Mouse (Mus musculus): ENCODE data around the gene Aatk.

DNA sequence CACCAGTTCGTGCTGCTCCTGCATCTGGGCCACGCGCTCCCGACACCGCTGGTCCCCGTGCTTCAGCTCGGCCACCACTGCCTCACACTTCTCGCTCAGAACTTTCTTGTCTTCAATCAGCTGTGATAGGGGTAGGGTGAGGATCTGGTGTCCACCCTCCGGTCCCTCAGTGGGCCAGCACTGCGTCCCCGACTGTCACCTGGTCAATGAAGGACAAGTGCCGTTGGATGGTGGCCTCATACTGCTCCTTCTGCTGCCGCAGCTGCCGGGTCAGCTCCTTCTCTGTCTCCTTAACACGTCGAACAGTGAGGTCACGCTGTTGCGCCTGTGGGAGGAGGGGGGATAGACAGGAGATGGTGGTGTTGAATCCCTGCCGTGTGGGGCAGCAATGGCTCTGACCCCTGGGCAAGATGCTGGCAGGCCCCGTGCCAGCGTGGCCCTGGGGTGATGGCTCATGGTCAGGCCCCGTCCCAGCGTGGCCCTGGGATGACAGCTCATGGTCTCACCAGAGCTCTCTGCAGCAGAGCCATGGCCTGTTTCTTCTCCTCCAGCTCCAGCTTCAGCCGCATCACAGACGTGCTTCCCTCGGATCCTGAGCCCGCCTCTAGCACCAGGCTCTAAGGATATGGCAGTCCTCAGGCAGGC lies 23.4 kb upstream of the Aatk start:
- TF ChIP-seq CTCF (IDR thresholded peaks at IDR 0.05; ENCODE audit: low read depth, low read length) (no peak), EP300 (IDR thresholded peaks at IDR 0.05; ENCODE audit: insufficient read depth, low read depth, low read length) (no peak), POLR2A (IDR thresholded peaks at IDR 0.05; ENCODE audit: insufficient read depth, low read length) (no peak)
